Mouse (Mus musculus): ENCODE measurements around the gene Spef1. TPM values are rescaled to one million over a fixed set of nuclear protein-coding genes. Genes with fewer than 3 reads are reported as not detected.
A peak's percentile ranks its signal among the peaks of the same experiment; 100 is the strongest.

Spef1 gene
- total RNA-seq, 2 experiments from 2014 or later, result 9.7 to 10.8 TPM

DNA sequence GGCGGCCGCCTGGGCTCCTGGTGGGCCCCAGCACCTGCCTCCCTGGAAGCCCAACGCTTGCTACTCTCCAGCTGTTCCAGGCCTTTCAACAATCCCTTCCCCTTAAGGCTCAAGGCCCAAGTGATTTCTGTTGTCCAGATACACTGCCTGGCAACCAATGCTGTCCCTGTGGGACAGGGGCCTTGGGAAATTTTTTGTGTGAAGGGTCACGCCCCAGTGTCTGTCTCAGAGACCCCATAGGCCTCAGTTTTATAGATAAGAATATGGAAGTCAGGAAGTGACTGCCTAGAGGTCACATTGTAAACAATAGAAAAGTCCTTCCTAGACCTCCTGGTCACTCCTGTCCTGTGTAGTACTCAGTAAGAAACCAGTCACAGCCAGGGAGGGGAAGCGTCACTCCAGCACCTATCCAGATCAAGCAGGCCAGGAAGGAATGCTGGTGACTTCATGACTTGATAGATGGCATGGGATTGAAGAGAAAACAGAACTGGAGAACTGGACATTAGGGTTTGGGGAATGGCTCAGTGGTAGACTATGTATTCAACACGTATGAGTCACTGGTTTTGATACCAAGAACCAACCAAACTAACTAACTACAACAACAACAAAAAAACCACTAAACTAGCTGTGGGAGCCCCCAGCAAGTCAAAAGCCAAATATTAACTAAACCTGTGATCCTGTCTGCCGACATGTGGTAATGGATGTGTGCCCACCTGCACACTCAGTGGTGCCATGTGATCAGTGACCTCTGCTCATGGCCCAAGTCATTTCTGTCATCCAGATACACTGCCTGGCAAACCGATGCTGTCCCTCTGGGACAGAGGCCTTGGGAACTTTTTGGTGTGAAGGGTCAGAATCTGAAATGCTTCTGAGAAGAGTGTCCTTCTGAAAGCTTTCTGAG, 38.5 kb downstream of the Spef1 start:
- no peak for DNase-seq (ENCODE audit: low spot score in 2 of 2)
- intact Hi-C loops (cut with DNase I), result no loop called here

DNA sequence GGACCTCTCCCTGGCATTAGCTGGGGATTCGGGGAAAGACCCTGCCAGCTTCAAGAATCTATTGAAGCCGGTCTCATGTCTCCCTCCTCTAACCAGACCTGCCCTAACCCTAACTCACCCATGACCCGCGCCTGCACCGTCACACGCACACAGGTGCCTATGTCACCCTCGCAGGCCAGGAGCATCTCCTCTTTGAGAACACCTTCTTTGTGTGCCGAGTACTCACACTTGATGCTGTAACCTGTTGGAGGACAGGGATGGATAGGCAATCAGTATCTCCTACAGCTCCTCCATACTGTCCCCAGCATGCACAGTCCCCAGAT, 40.1 kb downstream of the Spef1 start:
- intact Hi-C loops (cut with DNase I), result no loop called here
- no peak for DNase-seq (ENCODE audit: low spot score in 2 of 2)

- no peak for DNase-seq (ENCODE audit: low spot score in 2 of 2)
- intact Hi-C loops (cut with DNase I), result no loop called here
Measured at GRCm38 (mm10) chr2:131146193-131147042, 40.7 kb downstream of the Spef1 start.

DNA sequence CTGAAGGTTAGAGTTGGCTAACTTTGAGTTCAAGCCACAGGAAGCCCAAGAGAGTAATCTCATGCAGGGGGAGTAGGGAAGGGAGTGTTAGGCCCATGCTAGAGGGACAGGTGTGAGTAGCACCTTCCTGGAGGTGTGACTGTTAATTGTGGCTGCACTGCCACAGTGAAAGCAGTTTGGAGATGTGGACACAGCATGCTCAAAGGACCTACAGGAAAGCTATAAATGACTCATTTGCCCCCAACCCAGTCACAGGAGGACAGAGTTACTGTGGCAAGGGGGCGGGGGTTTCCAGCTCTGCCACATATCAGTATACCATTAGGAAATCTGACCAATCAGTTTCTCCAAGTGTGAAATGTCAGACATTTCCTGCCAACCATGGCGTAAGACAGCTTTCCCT, 41.5 kb downstream of the Spef1 start:
- intact Hi-C loops (cut with DNase I), result no loop called here
- DNase-seq (ENCODE audit: low spot score in 2 of 2), result no peak

DNA sequence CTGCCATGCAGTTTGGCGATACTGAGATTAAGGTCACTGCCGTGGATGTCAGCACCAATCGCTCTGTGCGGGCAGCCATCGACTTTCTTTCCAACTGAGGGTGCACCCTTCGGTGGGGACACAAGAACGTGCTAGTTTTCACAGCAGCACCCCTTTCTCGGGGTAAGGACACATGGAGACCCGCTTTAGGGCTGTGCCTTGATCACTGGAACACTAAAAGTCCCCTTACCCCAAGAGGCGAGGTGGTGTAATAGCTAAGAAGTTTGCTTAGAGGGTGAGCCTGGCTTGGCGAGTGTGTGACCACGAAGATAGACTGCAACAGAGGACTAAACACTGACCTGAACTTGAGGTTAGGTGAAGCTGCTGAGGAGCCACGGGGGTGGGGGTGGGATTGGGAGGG, 42.0 kb downstream of the Spef1 start:
- intact Hi-C loops (cut with DNase I), result no loop called here
- no peak for DNase-seq (ENCODE audit: low spot score in 2 of 2)

GRCm38 (mm10) chr2:131143007-131143780, 43.9 kb downstream of the Spef1 start:
- intact Hi-C loops (cut with DNase I), result loop anchor here (5.0 kb wide), 1 partner anchor 46 kb away; no protein-coding TSS in a partner anchor
- no peak for DNase-seq (ENCODE audit: low spot score in 2 of 2)

DNA sequence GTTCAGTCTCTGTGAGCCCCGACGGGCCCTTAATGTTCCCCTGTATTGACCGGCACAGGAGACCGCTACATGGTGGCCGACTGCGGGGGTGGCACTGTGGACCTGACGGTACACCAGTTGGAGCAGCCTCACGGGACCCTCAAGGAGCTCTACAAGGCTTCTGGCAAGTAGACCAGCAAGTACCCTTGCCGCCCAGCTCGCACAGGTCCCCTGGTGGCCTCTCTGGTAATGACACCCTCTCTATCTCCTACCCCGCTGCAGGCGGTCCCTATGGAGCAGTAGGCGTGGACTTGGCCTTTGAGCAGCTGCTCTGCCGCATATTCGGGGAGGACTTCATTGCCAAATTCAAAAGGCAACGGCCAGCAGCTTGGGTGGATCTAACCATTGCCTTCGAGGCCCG, 44.5 kb downstream of the Spef1 start:
- DNase-seq (ENCODE audit: low spot score in 2 of 2), result peak in 1 of 2 experiments; percentile 44
- intact Hi-C loops (cut with DNase I), result loop anchor here (5.0 kb wide), 1 partner anchor 45 kb away; no protein-coding TSS in a partner anchor

DNA sequence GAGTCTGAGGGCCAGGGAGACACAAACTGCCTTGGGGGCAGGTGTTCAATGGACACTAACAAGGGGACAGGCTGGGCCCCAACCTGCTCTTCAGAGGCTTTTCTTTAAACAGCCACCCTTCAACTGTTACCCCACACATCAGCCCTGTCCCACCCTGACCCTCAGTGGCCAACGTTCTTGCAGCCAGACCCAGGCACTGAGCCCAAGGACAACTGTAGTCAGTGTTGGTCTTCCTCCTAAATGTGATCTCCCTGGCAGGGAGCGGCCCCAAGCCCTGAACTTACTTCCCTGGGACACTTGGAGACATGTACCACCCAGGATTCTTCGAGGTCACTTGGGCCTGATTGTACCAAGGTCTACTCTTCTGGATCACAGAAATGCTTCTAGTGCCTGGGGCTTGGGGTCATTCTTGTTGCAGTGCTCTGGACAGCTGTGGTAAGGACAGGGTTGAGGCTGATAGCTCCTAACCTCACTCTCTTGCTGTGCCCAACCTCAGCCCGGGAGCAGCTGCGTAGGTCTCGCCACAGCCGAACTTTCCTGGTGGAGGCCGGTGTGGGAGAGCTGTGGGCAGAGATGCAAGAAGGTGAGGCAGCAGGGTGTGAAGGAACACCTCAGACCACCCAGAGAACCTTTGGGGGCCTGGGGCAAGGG, 45.6 kb downstream of the Spef1 start:
- DNase-seq (ENCODE audit: low spot score in 2 of 2), result no peak

DNA sequence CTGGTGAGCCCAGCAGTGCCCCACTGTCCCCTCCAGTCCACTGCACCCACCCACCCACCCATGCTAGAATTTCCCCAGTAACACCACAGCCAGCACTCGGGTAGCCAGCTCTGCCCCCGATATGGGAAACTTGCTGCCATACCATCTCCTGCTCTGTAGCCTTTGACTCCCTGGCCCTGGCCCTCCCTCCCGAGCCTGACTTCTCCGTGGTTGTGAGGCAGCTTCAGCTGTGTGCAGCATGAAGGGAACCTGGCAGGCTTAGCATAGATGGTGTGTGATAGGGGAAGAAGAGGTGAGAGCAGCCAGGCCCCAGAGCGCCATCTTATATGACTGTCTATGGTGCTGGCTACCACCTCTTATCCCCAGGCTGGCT, 46.6 kb downstream of the Spef1 start:
- no peak for DNase-seq (ENCODE audit: low spot score in 2 of 2)
- intact Hi-C loops (cut with DNase I), result loop anchor here (5.0 kb wide), 1 partner anchor 43 kb away; no protein-coding TSS in a partner anchor

More for the DNA sequence above, 45.6 kb downstream of the Spef1 start:
- intact Hi-C loops (cut with DNase I), result loop anchor here (5.0 kb wide), 1 partner anchor 44 kb away; no protein-coding TSS in a partner anchor

DNA sequence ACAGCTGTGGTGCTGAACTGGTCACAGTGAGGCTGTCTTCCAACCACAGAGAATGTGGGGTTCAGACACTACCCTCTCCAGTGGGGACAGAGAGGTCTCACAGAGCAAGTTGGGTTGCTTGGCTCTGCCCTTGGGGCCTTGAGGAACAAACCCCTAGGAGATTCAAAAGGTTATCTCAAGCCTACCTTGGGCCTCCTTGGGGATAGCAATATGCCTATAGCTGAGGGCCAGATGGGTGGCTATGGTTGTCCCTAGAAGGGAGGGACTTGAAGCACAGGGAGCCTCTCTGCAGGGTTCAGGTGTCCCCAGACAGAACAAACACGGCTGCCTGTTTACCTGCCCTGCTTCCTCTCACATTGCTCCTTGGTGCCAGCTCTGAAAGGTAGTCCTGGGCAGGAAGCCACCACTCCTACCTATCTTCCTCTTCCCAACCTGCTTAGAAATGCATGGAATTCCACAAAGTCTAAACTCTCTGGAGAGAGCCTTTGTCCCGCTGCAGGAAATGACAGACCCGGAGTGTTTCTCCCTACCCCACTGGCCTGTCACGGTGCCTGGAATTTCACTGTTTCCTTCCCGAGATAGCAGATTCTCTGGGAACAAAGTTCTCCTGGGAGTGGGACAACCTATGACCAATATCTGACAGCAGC, 47.1 kb downstream of the Spef1 start:
- DNase-seq (ENCODE audit: low spot score in 2 of 2), result no peak
- intact Hi-C loops (cut with DNase I), result loop anchor here (5.0 kb wide), 1 partner anchor 43 kb away; no protein-coding TSS in a partner anchor

DNA sequence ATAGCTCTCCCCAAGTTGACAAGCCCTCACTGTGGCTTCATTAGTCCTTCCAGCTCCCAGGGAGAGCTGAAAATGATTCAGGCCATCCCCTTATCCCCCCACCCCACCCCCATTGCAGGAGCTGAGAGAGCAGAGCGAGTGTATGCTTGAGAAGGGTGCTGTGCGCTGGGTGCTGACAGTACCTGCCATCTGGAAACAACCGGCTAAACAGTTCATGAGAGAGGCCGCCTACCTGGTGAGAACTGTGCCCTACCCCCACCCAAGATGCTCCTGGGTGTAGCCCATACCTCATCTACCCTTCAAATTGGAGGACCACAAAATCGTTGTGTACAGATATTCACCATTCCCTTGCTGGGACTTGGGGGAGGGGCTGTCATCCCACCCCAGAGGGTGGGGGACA, 47.8 kb downstream of the Spef1 start:
- intact Hi-C loops (cut with DNase I), result no loop called here
- DNase-seq (ENCODE audit: low spot score in 2 of 2), result no peak

- no peak for DNase-seq (ENCODE audit: low spot score in 2 of 2)
- intact Hi-C loops (cut with DNase I), result no loop called here
Measured at GRCm38 (mm10) chr2:131138760-131139159, 48.3 kb downstream of the Spef1 start.

- intact Hi-C loops (cut with DNase I), result no loop called here
- no peak for DNase-seq (ENCODE audit: low spot score in 2 of 2)
Measured at GRCm38 (mm10) chr2:131138296-131138695, 48.8 kb downstream of the Spef1 start.

GRCm38 (mm10) chr2:131135521-131136139, 51.5 kb downstream of the Spef1 start:
- DNase-seq (ENCODE audit: low spot score in 2 of 2), result peak in 1 of 2 experiments; percentile 1
- intact Hi-C loops (cut with DNase I), result no loop called here

DNA sequence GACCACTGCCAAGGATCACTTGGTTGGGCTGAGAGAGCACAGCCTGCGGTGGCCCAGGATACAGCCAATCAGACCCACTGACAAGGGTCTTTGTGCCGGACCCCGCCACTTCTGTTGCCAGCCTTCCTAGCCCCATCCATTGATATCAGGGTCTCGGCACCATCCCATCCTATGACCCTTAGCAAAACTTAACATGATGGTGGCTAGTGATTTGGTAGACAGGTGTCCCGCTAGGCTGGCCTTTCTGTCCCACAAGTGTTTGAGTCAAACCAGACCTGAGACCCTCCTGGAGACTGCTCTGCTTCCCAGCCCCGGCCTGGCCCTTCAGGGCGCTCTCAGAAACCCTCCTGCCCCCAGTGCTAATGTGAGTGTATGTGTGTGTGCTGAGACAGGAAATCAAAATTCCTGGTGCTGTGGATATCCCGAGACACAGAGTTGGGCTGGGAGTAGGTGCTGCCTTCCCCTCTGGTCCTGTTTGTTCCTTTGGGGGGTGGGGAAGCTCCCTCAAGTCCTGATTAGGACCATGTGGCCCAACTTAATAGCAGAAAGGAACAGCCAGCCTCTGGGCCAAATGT, 52.2 kb downstream of the Spef1 start:
- peak in 1 of 2 experiments; percentile 2 for DNase-seq (ENCODE audit: low spot score in 2 of 2)
- intact Hi-C loops (cut with DNase I), result no loop called here

DNA sequence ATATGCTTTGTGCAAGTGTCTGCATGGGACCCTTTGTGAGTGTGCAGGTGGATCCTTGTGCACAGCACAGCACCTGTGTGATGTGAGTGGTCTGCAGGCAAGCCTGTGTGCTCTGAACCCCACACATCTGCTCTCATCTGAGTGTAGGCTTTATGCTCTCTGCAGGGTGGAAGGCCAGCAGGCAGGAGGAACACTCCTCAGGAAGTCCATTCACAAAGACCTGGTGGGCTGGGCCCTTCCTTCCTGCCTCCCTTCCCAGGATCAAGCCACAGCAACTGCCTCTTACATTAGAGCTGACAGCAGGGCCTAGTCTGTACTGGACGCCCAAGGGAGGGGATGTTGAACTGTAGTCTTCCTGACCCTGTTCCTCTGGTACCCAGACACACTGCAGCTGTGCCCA, 52.7 kb downstream of the Spef1 start:
- intact Hi-C loops (cut with DNase I), result no loop called here
- peak in 1 of 2 experiments; percentile 3 for DNase-seq (ENCODE audit: low spot score in 2 of 2)

DNA sequence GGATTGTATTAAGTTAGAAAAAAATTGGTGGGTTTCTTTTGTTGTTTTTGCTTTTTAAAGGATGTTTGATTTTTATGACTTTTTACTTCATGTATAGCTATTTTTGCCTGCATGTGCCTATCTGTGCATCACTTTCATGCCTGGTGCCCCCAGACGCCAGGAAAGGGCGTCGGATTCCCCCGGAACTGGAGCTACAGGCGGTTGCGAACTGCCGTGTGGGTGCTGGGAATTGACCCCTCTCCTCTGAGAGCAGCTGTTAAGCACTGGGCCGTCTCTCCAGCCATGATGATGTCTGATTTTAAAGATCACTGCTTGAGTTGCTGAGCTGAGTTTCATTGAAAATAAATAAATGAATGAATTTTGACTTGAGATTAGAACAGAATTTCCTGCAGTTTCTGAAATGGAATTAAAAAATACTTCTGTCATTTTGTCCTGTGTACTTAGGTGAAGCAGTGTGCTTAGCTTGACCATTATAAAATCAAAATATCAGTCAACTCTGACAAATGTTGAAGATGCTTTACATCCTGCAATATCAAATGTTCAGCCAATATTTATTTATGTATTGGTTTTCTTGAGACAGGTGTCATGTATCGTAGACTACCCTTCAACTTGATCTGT, 54.0 kb downstream of the Spef1 start, which contains the start of gene Gm11037:
Gm11037 (plus strand) TSS at position 568 of the 618 bp plus-strand sequence.
- DNase-seq (ENCODE audit: low spot score in 2 of 2), result no peak
- intact Hi-C loops (cut with DNase I), result no loop called here

Measured in left cerebral cortex, postnatal 36 days (tissue).